7 mouse cellular contexts compared by ENCODE assay signal in genomic region chr13:42917251-42917650, GRCm38 (mm10).
DNase-seq lines count a peak whose midpoint lies in the region; ATAC-seq and TF ChIP-seq lines count a peak whose summit lies in the region.

No protein-coding gene starts in this region.

- 25% methylated on average over 6 of the region's 6 CpGs for WGBS in embryonic facial prominence, embryonic 15.5 days
- 30% methylated on average over 6 of the region's 6 CpGs for WGBS in hindbrain, embryonic 15.5 days
- 31% methylated on average over 6 of the region's 6 CpGs for WGBS in midbrain, postnatal 0 days

- no peak overlapping the region for H3K9ac ChIP-seq in embryonic facial prominence, embryonic 15.5 days
- H3K9ac ChIP-seq in hindbrain, embryonic 15.5 days: peak overlapping the region; percentile 67; the same call in 1 of the 2 replicates
- H3K9ac ChIP-seq in midbrain, postnatal 0 days (replicated peaks; ENCODE audit: low read length, poor library complexity, severe bottlenecking): no peak overlapping the region

- peak; percentile 24 for DNase-seq in urinary bladder, postnatal 14 days (ENCODE audit: low spot score)
- no peak for DNase-seq in urinary bladder, adult 2 months (ENCODE audit: low spot score)
- peak; percentile 53 to 59 for DNase-seq in layer of hippocampus, postnatal 36 days
- DNase-seq in midbrain, postnatal 0 days (ENCODE audit: low spot score): peak; percentile 60

- H3K27ac ChIP-seq in embryonic facial prominence, embryonic 15.5 days (replicated peaks): no peak overlapping the region
- H3K27ac ChIP-seq in hindbrain, embryonic 15.5 days (replicated peaks): no peak overlapping the region
- no peak overlapping the region for H3K27ac ChIP-seq in midbrain, postnatal 0 days (ENCODE audit: low read depth, low read length)

- H3K4me1 ChIP-seq in embryonic facial prominence, embryonic 15.5 days: peaks cover 21% of the 10 kb centered on the region
- H3K4me1 ChIP-seq in hindbrain, embryonic 15.5 days (replicated peaks): peaks cover 27% of the 10 kb centered on the region
- H3K4me1 ChIP-seq in midbrain, postnatal 0 days (ENCODE audit: insufficient read depth, low read length): peaks cover 9% of the 10 kb centered on the region; the same call in 1 of the 2 replicates

- no peaks in the 10 kb centered on the region for H3K36me3 ChIP-seq in embryonic facial prominence, embryonic 15.5 days
- H3K36me3 ChIP-seq in hindbrain, embryonic 15.5 days: no peaks in the 10 kb centered on the region
- H3K36me3 ChIP-seq in midbrain, postnatal 0 days (ENCODE audit: insufficient read depth, low read length): no peaks in the 10 kb centered on the region

- H3K4me2 ChIP-seq in embryonic facial prominence, embryonic 15.5 days (replicated peaks): peak overlapping the region; percentile 99
- H3K4me2 ChIP-seq in hindbrain, embryonic 15.5 days: peak overlapping the region; percentile 98
- H3K4me2 ChIP-seq in midbrain, postnatal 0 days (ENCODE audit: low read depth, low read length, poor library complexity, severe bottlenecking): peak overlapping the region; percentile 99

- no peak for TF ChIP-seq CTCF in midbrain, postnatal 0 days (IDR thresholded peaks at IDR 0.05)

- H3K9me3 ChIP-seq in embryonic facial prominence, embryonic 15.5 days (replicated peaks): no peaks in the 10 kb centered on the region
- no peaks in the 10 kb centered on the region for H3K9me3 ChIP-seq in hindbrain, embryonic 15.5 days
- H3K9me3 ChIP-seq in midbrain, postnatal 0 days (ENCODE audit: low read length): no peaks in the 10 kb centered on the region

- H3K4me3 ChIP-seq in embryonic facial prominence, embryonic 15.5 days (replicated peaks): peak overlapping the region; percentile 61
- peak overlapping the region; percentile 60 for H3K4me3 ChIP-seq in hindbrain, embryonic 15.5 days
- H3K4me3 ChIP-seq in midbrain, postnatal 0 days (ENCODE audit: low read depth, low read length): peak overlapping the region; percentile 79

- H3K27me3 ChIP-seq in embryonic facial prominence, embryonic 15.5 days: peaks cover 4% of the 10 kb centered on the region
- 0 out of 2 replicates have a peak, but pooled peaks cover 4% of the 10 kb centered on the region for H3K27me3 ChIP-seq in hindbrain, embryonic 15.5 days
- H3K27me3 ChIP-seq in midbrain, postnatal 0 days (ENCODE audit: insufficient read depth, low read length): no peaks in the 10 kb centered on the region

- ATAC-seq in embryonic facial prominence, embryonic 15.5 days (ENCODE audit: insufficient number of reproducible peaks, low FRiP score, low TSS enrichment, low read depth): no peak
- ATAC-seq in hindbrain, embryonic 15.5 days (ENCODE audit: low FRiP score, low read depth): peak; percentile 60; the same call in 1 of the 2 replicates
- ATAC-seq in midbrain, postnatal 0 days (ENCODE audit: low FRiP score): no peak
- ATAC-seq in megakaryocyte, adult 5-6 weeks (ENCODE audit: poor library complexity, severe bottlenecking): no peak
